Mouse (Mus musculus): Measurements from ENCODE around the gene Cdh4. TPM values are rescaled to one million over a fixed set of nuclear protein-coding genes. Genes with fewer than 3 reads are reported as not detected.

Gene Cdh4
- polyA plus RNA-seq, 1 experiment from 2014 or later, result 3.7 TPM

DNA sequence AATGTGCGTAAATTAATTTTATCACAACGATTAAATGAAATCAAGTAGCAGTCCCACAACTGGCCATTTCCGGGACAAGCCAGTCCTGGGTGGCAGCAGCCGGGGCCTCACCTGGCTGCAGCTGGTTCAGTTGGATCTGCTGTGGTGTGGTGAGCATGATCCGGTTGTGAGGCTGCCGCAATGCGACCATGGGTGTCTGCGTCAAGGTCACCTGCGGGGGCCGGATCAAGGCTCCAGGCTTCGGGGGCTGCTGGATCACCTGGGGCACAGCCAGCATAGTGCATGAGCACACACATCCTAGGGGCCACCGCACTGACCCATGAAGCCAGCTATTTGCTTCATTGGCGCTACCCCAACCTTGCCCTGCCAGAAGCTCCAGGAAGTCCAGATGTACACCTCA lies 486.9 kb downstream of the Cdh4 start:
- ATAC-seq (replicated peaks; ENCODE audit: insufficient number of reproducible peaks, low FRiP score, low TSS enrichment, low read depth) (no peak), DNase-seq (ENCODE audit: low spot score) (no peak)
- WGBS, result 95% methylated on average over 13 of the region's 13 CpGs
- H3K4me2 ChIP-seq (ENCODE audit: low read depth, low read length), result no peak overlapping the region
- no peaks in the 10 kb centered on the region for H3K27me3 ChIP-seq (ENCODE audit: control insufficient read depth, insufficient read depth, low read length)
- H3K4me1 ChIP-seq (ENCODE audit: control insufficient read depth, insufficient read depth, low read length), result no peaks in the 10 kb centered on the region
- peaks cover 3% of the 10 kb centered on the region; the same call in 1 of the 2 replicates for H3K36me3 ChIP-seq (replicated peaks; ENCODE audit: control insufficient read depth, insufficient read depth, low read depth, low read length)
- H3K4me3 ChIP-seq (ENCODE audit: low read depth, low read length), result no peak overlapping the region
- no peaks in the 10 kb centered on the region for H3K9me3 ChIP-seq (replicated peaks; ENCODE audit: control insufficient read depth, low read length)
- H3K9ac ChIP-seq (replicated peaks; ENCODE audit: low read length), result no peak overlapping the region
- no peak overlapping the region for H3K27ac ChIP-seq (replicated peaks; ENCODE audit: low read depth, low read length)

DNA sequence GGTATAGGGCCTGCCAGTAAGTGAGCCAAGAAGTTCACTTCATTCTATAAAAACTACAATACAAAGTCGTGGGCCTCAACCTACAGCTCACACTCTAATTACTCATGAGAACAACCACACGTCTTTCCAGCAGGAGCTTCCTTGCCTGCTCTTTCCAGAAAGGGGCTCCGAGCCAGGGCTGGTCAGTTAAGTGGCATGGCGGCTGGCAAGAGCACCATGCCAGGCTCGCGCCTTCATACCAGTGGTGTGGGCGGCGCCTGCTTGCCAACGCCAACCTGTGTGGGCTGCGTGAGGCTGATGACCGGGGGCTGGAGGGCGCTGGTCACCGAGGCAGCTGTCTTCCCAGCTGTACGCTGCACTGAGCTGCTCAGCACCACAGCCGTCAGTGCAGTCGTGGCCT lies 489.5 kb downstream of the Cdh4 start:
- WGBS, result 91% methylated on average over 16 of the region's 16 CpGs
- Histone ChIP-seq H3K27me3 (ENCODE audit: control insufficient read depth, insufficient read depth, low read length) (no peaks in the 10 kb centered on the region), H3K9ac (replicated peaks; ENCODE audit: low read length) (no peak overlapping the region), H3K4me2 (ENCODE audit: low read depth, low read length) (no peak overlapping the region), H3K36me3 (replicated peaks; ENCODE audit: control insufficient read depth, insufficient read depth, low read depth, low read length) (peaks cover 2% of the 10 kb centered on the region; the same call in 1 of the 2 replicates), H3K4me1 (ENCODE audit: control insufficient read depth, insufficient read depth, low read length) (no peaks in the 10 kb centered on the region), H3K4me3 (ENCODE audit: low read depth, low read length) (no peak overlapping the region), H3K27ac (replicated peaks; ENCODE audit: low read depth, low read length) (no peak overlapping the region), H3K9me3 (replicated peaks; ENCODE audit: control insufficient read depth, low read length) (no peaks in the 10 kb centered on the region)
- DNase-seq (ENCODE audit: low spot score), result no peak
- no peak for ATAC-seq (replicated peaks; ENCODE audit: insufficient number of reproducible peaks, low FRiP score, low TSS enrichment, low read depth)

DNA sequence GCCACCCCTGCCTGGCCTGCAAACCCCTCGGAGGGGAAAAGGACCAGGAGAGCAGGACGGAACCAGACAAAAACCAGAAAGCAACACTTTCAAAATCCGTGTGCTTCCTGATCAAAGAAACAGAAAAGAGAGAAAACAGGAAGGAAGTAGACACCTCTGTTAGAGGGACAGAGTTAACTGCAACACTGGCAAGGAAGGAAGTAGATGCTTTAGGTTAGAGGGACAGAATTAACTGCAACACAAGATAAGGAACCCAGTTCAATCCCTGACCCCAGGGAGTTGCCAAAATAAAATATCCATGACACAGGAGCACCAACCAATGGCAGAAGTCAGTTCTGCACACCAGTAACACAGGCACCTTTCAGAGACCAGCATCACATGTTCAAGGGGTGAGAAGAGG lies 491.9 kb downstream of the Cdh4 start:
- H3K4me2 ChIP-seq (ENCODE audit: low read depth, low read length), result no peak overlapping the region
- no peaks in the 10 kb centered on the region for H3K27me3 ChIP-seq (ENCODE audit: control insufficient read depth, insufficient read depth, low read length)
- ATAC-seq (replicated peaks; ENCODE audit: insufficient number of reproducible peaks, low FRiP score, low TSS enrichment, low read depth) (no peak), DNase-seq (ENCODE audit: low spot score) (no peak)
- no peak overlapping the region for H3K9ac ChIP-seq (replicated peaks; ENCODE audit: low read length)
- no peak overlapping the region for H3K4me3 ChIP-seq (ENCODE audit: low read depth, low read length)
- no peaks in the 10 kb centered on the region for H3K4me1 ChIP-seq (ENCODE audit: control insufficient read depth, insufficient read depth, low read length)
- H3K9me3 ChIP-seq (replicated peaks; ENCODE audit: control insufficient read depth, low read length), result no peaks in the 10 kb centered on the region
- 61% methylated on average over 3 of the region's 3 CpGs for WGBS
- no peak overlapping the region for H3K27ac ChIP-seq (replicated peaks; ENCODE audit: low read depth, low read length)
- H3K36me3 ChIP-seq (replicated peaks; ENCODE audit: control insufficient read depth, insufficient read depth, low read depth, low read length), result peaks cover 2% of the 10 kb centered on the region; the same call in 1 of the 2 replicates

DNA sequence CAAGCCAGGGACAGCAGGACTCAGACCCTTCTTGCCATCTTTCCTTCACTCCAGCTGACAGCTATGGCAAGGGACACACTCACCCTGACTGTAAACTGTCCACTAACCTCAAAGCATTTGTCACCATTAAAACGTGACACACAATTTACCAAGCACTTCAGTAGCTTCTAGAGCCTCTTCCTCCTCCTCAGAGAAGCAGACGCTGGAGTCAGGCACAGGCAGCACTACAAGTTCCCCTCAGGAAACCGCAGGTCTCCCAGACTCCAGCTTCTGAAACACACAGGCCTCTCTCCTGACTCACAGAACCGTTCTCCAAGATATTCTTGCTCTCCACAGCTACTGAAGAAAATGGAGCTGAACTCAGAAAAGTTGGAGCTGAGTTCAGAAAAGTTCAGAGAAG lies 494.9 kb downstream of the Cdh4 start:
- no peak for DNase-seq (ENCODE audit: low spot score)
- Histone ChIP-seq H3K4me3 (ENCODE audit: low read depth, low read length) (no peak overlapping the region), H3K4me2 (ENCODE audit: low read depth, low read length) (no peak overlapping the region), H3K27me3 (ENCODE audit: control insufficient read depth, insufficient read depth, low read length) (no peaks in the 10 kb centered on the region), H3K9me3 (replicated peaks; ENCODE audit: control insufficient read depth, low read length) (no peaks in the 10 kb centered on the region), H3K4me1 (ENCODE audit: control insufficient read depth, insufficient read depth, low read length) (no peaks in the 10 kb centered on the region), H3K36me3 (replicated peaks; ENCODE audit: control insufficient read depth, insufficient read depth, low read depth, low read length) (no peaks in the 10 kb centered on the region), H3K9ac (replicated peaks; ENCODE audit: low read length) (no peak overlapping the region), H3K27ac (replicated peaks; ENCODE audit: low read depth, low read length) (no peak overlapping the region)
- no peak for ATAC-seq (replicated peaks; ENCODE audit: insufficient number of reproducible peaks, low FRiP score, low TSS enrichment, low read depth)
- WGBS, result 88% methylated on average over 4 of the region's 4 CpGs

DNA sequence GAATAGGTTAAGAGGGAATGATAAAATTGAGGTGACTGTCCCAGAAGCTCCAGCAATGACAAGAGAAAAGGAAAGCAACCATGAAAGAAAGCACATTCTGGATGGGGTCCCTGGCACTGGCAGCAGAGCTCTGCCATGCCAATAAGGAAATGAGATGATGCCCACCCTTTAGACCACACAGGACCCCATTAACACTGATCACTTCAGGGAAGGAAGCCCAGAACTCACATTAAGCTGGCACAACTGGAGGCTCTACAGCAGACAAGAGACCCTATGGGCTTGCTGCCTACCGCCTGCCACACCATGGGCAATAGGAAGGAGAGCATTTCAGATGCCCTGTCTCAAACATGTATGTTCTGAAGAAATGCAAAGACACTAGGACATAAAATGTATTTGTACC lies 499.5 kb downstream of the Cdh4 start:
- H3K36me3 ChIP-seq (replicated peaks; ENCODE audit: control insufficient read depth, insufficient read depth, low read depth, low read length), result no peaks in the 10 kb centered on the region
- H3K4me1 ChIP-seq (ENCODE audit: control insufficient read depth, insufficient read depth, low read length), result 0 out of 2 replicates have a peak, but pooled peaks cover 3% of the 10 kb centered on the region
- no peaks in the 10 kb centered on the region for H3K27me3 ChIP-seq (ENCODE audit: control insufficient read depth, insufficient read depth, low read length)
- H3K4me2 ChIP-seq (ENCODE audit: low read depth, low read length), result no peak overlapping the region
- no peak overlapping the region for H3K9ac ChIP-seq (replicated peaks; ENCODE audit: low read length)
- 100% methylated on average over 1 of the region's 1 CpGs for WGBS
- DNase-seq (ENCODE audit: low spot score) (no peak), ATAC-seq (replicated peaks; ENCODE audit: insufficient number of reproducible peaks, low FRiP score, low TSS enrichment, low read depth) (no peak)
- H3K9me3 ChIP-seq (replicated peaks; ENCODE audit: control insufficient read depth, low read length), result no peaks in the 10 kb centered on the region
- no peak overlapping the region for H3K27ac ChIP-seq (replicated peaks; ENCODE audit: low read depth, low read length)
- no peak overlapping the region for H3K4me3 ChIP-seq (ENCODE audit: low read depth, low read length)

DNA sequence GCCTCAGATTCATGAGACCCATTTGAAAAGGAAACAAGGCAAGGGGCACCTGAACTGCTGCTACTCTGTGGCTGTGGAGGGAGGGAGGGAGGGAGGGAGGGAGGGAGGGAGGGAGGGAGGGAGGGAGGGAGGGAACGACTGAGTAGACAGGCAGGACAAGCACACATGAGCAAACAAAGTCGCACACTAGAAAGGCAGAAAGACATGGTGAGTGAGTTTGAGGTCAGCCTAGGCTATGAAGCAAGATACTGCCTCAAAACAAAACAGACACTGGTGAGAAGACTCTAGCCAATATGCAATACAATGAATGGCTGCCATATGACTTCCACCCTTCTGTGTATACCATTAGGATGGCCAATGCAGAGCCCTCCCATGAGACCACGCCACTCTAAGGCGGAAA lies 502.8 kb downstream of the Cdh4 start:
- H3K9me3 ChIP-seq (replicated peaks; ENCODE audit: control insufficient read depth, low read length), result no peaks in the 10 kb centered on the region
- DNase-seq (ENCODE audit: low spot score) (no peak), ATAC-seq (replicated peaks; ENCODE audit: insufficient number of reproducible peaks, low FRiP score, low TSS enrichment, low read depth) (no peak)
- H3K4me3 ChIP-seq (ENCODE audit: low read depth, low read length), result no peak overlapping the region
- H3K36me3 ChIP-seq (replicated peaks; ENCODE audit: control insufficient read depth, insufficient read depth, low read depth, low read length), result no peaks in the 10 kb centered on the region
- no peak overlapping the region for H3K4me2 ChIP-seq (ENCODE audit: low read depth, low read length)
- no peak overlapping the region for H3K9ac ChIP-seq (replicated peaks; ENCODE audit: low read length)
- 39% methylated on average over 4 of the region's 4 CpGs for WGBS
- H3K27ac ChIP-seq (replicated peaks; ENCODE audit: low read depth, low read length), result no peak overlapping the region
- no peaks in the 10 kb centered on the region for H3K27me3 ChIP-seq (ENCODE audit: control insufficient read depth, insufficient read depth, low read length)
- 0 out of 2 replicates have a peak, but pooled peaks cover 3% of the 10 kb centered on the region for H3K4me1 ChIP-seq (ENCODE audit: control insufficient read depth, insufficient read depth, low read length)

DNA sequence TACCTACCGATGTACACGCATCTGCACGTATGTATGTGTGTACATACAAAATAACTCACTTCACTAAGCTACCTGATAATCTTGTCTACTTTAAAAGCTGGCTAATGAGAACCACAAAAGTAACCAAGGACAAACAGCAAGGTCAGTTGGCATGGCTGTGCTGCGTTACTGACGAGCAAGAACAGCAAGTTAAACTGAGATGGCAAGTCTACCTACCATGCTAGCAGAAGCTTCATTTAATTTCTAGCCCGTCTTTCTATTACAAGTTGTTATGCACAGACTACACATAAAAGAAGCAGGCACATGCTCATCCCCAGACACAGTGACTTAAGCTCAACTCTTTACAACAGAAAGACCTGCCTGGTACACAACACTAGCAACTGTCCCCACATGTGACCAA lies 504.3 kb downstream of the Cdh4 start:
- no peak overlapping the region for H3K9ac ChIP-seq (replicated peaks; ENCODE audit: low read length)
- no peaks in the 10 kb centered on the region for H3K27me3 ChIP-seq (ENCODE audit: control insufficient read depth, insufficient read depth, low read length)
- no peak overlapping the region for H3K27ac ChIP-seq (replicated peaks; ENCODE audit: low read depth, low read length)
- DNase-seq (ENCODE audit: low spot score) (no peak), ATAC-seq (replicated peaks; ENCODE audit: insufficient number of reproducible peaks, low FRiP score, low TSS enrichment, low read depth) (no peak)
- 0 out of 2 replicates have a peak, but pooled peaks cover 3% of the 10 kb centered on the region for H3K4me1 ChIP-seq (ENCODE audit: control insufficient read depth, insufficient read depth, low read length)
- no peak overlapping the region for H3K4me2 ChIP-seq (ENCODE audit: low read depth, low read length)
- no peaks in the 10 kb centered on the region for H3K36me3 ChIP-seq (replicated peaks; ENCODE audit: control insufficient read depth, insufficient read depth, low read depth, low read length)
- no peaks in the 10 kb centered on the region for H3K9me3 ChIP-seq (replicated peaks; ENCODE audit: control insufficient read depth, low read length)
- H3K4me3 ChIP-seq (ENCODE audit: low read depth, low read length), result no peak overlapping the region
- 90% methylated on average over 6 of the region's 6 CpGs for WGBS

DNA sequence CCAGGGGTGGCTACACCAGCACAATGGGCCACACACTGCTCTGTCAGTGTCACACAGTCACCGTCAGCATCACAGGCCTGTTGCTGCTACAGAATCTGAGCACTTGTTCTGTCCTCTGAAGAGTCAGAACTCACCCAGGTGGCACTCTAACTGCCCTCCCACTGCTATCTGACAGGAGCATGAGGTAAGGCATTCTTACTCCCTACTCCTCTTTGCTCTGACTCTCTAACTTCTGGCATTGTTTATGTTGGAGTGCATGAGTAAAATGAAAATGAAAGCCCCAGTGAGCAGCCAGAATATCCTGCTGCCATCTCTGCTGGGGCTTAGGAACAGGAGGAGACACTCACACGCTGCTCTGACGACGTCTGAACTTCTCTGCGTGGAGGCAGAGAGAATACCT lies 505.4 kb downstream of the Cdh4 start:
- Histone ChIP-seq H3K9ac (replicated peaks; ENCODE audit: low read length) (no peak overlapping the region), H3K36me3 (replicated peaks; ENCODE audit: control insufficient read depth, insufficient read depth, low read depth, low read length) (no peaks in the 10 kb centered on the region), H3K27me3 (ENCODE audit: control insufficient read depth, insufficient read depth, low read length) (no peaks in the 10 kb centered on the region), H3K4me2 (ENCODE audit: low read depth, low read length) (no peak overlapping the region), H3K4me3 (ENCODE audit: low read depth, low read length) (no peak overlapping the region), H3K27ac (replicated peaks; ENCODE audit: low read depth, low read length) (no peak overlapping the region), H3K9me3 (replicated peaks; ENCODE audit: control insufficient read depth, low read length) (no peaks in the 10 kb centered on the region), H3K4me1 (ENCODE audit: control insufficient read depth, insufficient read depth, low read length) (0 out of 2 replicates have a peak, but pooled peaks cover 3% of the 10 kb centered on the region)
- no peak for ATAC-seq (replicated peaks; ENCODE audit: insufficient number of reproducible peaks, low FRiP score, low TSS enrichment, low read depth)
- no peak for DNase-seq (ENCODE audit: low spot score)
- 57% methylated on average over 5 of the region's 5 CpGs for WGBS

All from embryonic facial prominence, embryonic 11.5 days (tissue).